Mouse (Mus musculus) ES-E14 (cell line): ENCODE data around the gene Esr2. TPM values are rescaled to one million over a fixed set of nuclear protein-coding genes. Genes with fewer than 3 reads are reported as not detected.

Source experiments
- DNase-seq: peaks from one replicate; pipeline ENCODE4 v3.0.0-alpha.2; 2013; ENCODE audit warnings: low read depth, low spot score
- H3K27ac ChIP-seq: 2 replicates; pipeline ENCODE4 v1.5.1; 2012; ENCODE audit warnings: low read depth, mild to moderate bottlenecking, low read length, moderate library complexity, mixed read lengths; ENCODE audit not compliant: poor library complexity, insufficient read depth, severe bottlenecking
- H3K36me3 ChIP-seq: 2 replicates; pipeline ENCODE4 v1.6.1; 2012; ENCODE audit warnings: mild to moderate bottlenecking, low read length, moderate library complexity, mixed read lengths; ENCODE audit not compliant: control insufficient read depth, poor library complexity, insufficient read depth, severe bottlenecking
- H3K4me1 ChIP-seq, 2 experiments: fragments of 150-350 bp in 1 of 2; sonication (generic) in 1 of 2; 2 replicates each; pipeline ENCODE4 v1.6.1; 2012; ENCODE audit warnings: low read length in 2 of 2, mild to moderate bottlenecking in 1 of 2, mixed read lengths in 1 of 2; ENCODE audit not compliant: control insufficient read depth in 2 of 2, insufficient read depth in 2 of 2, poor library complexity in 1 of 2
- H3K4me3 ChIP-seq, 2 experiments: fragments of 150-350 bp in 1 of 2; sonication (generic) in 1 of 2; 2 replicates each; pipeline ENCODE4 v1.5.1; 2012; ENCODE audit warnings: low read length in 2 of 2, low read depth in 1 of 2, mild to moderate bottlenecking in 1 of 2, mixed read lengths in 1 of 2; ENCODE audit not compliant: insufficient read depth in 1 of 2, poor library complexity in 1 of 2, severe bottlenecking in 1 of 2
- H3K9ac ChIP-seq: 2 replicates; pipeline ENCODE4 v1.6.1; 2012; ENCODE audit warnings: low read depth, mild to moderate bottlenecking, low read length, mixed read lengths; ENCODE audit not compliant: poor library complexity, insufficient read depth, severe bottlenecking
- H3K9me3 ChIP-seq: fragments of 150-350 bp; sonication (generic); 2 replicates; pipeline ENCODE4 v1.6.1; 2012; ENCODE audit warnings: low read depth, mild to moderate bottlenecking, low read length; ENCODE audit not compliant: control insufficient read depth, insufficient read depth
- CHD2 ChIP-seq: IDR thresholded peaks from 2 replicates; pipeline ENCODE4 v1.6.1; 2014; ENCODE audit warnings: mild to moderate bottlenecking, low read depth, low read length, inconsistent platforms
- HCFC1 ChIP-seq: IDR thresholded peaks from 2 replicates; pipeline ENCODE4 v1.6.1; 2012; ENCODE audit warnings: low read length, inconsistent platforms, borderline replicate concordance; ENCODE audit not compliant: insufficient read depth
- MAFK ChIP-seq: IDR thresholded peaks from 2 replicates; pipeline ENCODE4 v1.6.1; 2014; ENCODE audit warnings: mild to moderate bottlenecking, low read depth, low read length, inconsistent platforms; ENCODE audit not compliant: insufficient read depth
- ZC3H11A ChIP-seq: IDR thresholded peaks from 2 replicates; pipeline ENCODE4 v1.6.1; 2012; ENCODE audit warnings: low read depth, mild to moderate bottlenecking, inconsistent platforms, low read length, borderline replicate concordance
- ZNF384 ChIP-seq: IDR thresholded peaks from 2 replicates; pipeline ENCODE4 v1.6.1; 2012; ENCODE audit warnings: low read depth, low read length, inconsistent platforms
- in situ Hi-C, 2 experiments: fragments of 600-800 bp; cut with MboI; formaldehyde crosslinking; loops; one replicate each; pipeline ENCODE4 v1.15.1; 2025; ENCODE audit warnings: low sequenced_read_pairs in 2 of 2, inconsistent platforms in 1 of 2; ENCODE audit not compliant: unreplicated experiment in 2 of 2
- total RNA-seq: library from RNA; depleted of rRNA; stranded (reverse); fragments of 300-350 nt; gene quantifications from 2 replicates; pipeline ENCODE4 v1.2.3, GENCODE M21; 2012

Gene Esr2
- total RNA-seq, 1 experiment: 0.22 TPM

GRCm38 (mm10) chr12:76085956-76086905 is 90.8 kb downstream of the Esr2 start:
- DNase-seq: peak; percentile 54
- no peak overlapping the region for H3K27ac ChIP-seq
- H3K9me3 ChIP-seq: no peaks in the 10 kb centered on the region
- in situ Hi-C loops: no loop called here
- H3K4me3 ChIP-seq: no peak overlapping the region
- no peak for TF ChIP-seq MAFK
- TF ChIP-seq HCFC1: no peak
- no peak for TF ChIP-seq ZC3H11A
- H3K4me1 ChIP-seq: peaks cover 0 to 14% of the 10 kb centered on the region in 2 experiments; a peak in 2 of 4 replicates
- no peak overlapping the region for H3K9ac ChIP-seq
- H3K36me3 ChIP-seq: no peaks in the 10 kb centered on the region

DNA sequence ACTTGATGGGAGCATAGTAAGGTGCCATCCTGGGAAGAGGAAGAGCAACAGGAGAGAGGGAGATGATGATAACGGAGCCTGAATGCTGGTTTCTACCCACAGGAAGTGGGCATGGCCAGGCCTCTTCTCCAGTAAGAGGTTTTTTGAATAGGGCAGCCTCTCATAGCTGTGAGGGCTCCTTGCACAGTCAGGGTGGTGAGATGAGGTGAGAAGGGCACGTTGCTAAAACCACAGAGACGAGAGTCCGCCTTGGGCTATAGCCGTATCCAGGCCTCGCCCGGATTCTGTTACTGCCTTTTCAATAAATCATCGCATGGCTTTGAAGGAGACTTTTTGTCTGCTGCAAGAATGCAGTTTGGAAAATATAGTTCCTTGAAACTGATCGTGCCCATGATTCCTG is 92.0 kb downstream of the Esr2 start:
- in situ Hi-C loops: no loop called here
- no peak for TF ChIP-seq ZNF384
- TF ChIP-seq ZC3H11A: no peak
- no peak for TF ChIP-seq HCFC1
- no peak for TF ChIP-seq MAFK
- TF ChIP-seq CHD2: no peak
- H3K9ac ChIP-seq: no peak overlapping the region
- DNase-seq: no peak
- no peak overlapping the region for H3K4me3 ChIP-seq
- H3K36me3 ChIP-seq: no peaks in the 10 kb centered on the region
- H3K4me1 ChIP-seq: peaks cover 0 to 23% of the 10 kb centered on the region in 2 experiments; a peak in 2 of 4 replicates
- H3K9me3 ChIP-seq: no peaks in the 10 kb centered on the region
- no peak overlapping the region for H3K27ac ChIP-seq

- TF ChIP-seq CHD2: no peak
- TF ChIP-seq ZC3H11A: no peak
- TF ChIP-seq MAFK: no peak
- TF ChIP-seq ZNF384: no peak
- TF ChIP-seq HCFC1: no peak
- Histone ChIP-seq H3K27ac (no peak overlapping the region), H3K4me3 (peak overlapping the region; percentile 21 to 58; a peak in 2 of 4 replicates), H3K9ac (no peak overlapping the region), H3K36me3 (no peaks in the 10 kb centered on the region), H3K4me1 (peaks cover 0 to 19% of the 10 kb centered on the region in 2 experiments; a peak in 2 of 4 replicates), H3K9me3 (no peaks in the 10 kb centered on the region)
- in situ Hi-C loops: no loop called here
- no peak for DNase-seq
These were observed 95.4 kb downstream of the Esr2 start for GRCm38 (mm10) chr12:76081557-76082211.

DNA sequence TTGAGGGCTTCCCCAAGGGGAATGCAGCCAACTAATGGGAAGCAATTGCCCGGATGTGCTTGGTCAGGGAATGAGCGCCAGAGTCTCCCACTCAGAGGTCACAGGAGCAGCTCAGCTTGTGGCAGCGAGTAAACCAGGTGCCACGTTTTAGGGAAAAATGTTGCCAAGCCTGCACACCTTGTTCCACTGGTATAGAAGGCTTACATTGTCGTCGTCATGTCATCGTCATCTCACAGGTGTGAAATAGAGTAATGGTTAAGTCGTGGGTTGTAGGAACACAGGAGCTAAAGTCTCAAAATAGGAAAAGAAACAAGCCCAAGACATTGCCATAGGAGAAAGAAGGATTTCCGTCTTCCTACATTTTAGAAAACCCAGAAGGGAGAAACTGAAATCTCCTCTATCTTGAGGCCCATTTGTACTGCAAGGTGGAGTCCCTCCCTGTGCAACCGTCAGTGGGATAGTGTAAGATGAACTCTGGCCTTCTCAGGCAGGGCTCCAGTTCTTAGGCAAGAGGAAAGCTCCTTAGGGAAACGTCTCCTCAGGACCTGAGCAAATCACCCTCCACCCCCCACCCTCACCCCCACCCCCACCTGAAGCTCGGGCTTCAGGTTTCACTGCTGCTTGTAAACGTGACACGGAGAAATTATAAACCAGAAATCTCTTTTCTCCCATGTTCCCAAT is 96.0 kb downstream of the Esr2 start:
- Histone ChIP-seq H3K9ac (no peak overlapping the region), H3K36me3 (no peaks in the 10 kb centered on the region), H3K4me1 (peaks cover 0 to 12% of the 10 kb centered on the region in 2 experiments; a peak in 2 of 4 replicates), H3K27ac (no peak overlapping the region), H3K9me3 (no peaks in the 10 kb centered on the region), H3K4me3 (0 out of 4 replicates have a peak overlapping the region, but pooled peaks have one; percentile 21 to 58)
- DNase-seq: no peak
- TF ChIP-seq MAFK: no peak
- TF ChIP-seq ZNF384: no peak
- TF ChIP-seq HCFC1: no peak
- in situ Hi-C loops: no loop called here
